Mouse (Mus musculus): ENCODE data around the gene Rrm2.

Rrm2 gene

DNA sequence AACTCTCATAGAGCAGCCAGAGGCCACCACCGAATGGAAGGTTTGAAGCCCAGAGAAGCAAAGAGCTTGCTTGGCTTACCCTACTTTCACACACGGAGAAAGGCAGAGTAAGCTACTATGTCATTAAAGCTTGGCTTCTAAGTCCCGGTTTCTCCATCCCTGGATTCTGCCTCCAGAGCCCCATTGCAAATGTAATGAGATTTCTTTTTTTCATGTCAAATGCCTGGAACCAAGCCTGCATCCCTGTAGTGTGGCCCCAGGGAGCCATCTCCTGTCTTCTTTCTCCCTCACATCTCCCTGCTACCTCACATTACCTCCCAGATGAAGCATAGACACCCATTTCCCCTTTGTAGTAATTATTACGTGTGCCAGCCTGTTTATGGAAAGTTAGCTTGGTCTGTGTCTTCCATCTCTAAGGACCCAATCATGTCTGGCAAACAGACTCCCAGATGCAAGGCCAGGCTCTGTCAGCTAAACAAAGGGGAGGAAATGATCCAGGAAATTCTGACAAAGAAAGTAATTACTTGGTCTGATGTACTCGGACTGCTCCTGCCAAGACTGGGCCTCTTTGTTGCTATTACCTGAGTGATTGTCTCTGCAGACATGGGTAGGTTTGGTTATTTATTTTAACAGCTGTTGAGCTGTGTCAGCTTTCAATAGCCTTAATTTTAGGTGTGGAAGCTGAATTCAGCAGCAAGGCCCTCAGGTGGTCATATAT lies 38.7 kb downstream of the Rrm2 start:
- in situ Hi-C loops (cut with MboI), result no loop called here

DNA sequence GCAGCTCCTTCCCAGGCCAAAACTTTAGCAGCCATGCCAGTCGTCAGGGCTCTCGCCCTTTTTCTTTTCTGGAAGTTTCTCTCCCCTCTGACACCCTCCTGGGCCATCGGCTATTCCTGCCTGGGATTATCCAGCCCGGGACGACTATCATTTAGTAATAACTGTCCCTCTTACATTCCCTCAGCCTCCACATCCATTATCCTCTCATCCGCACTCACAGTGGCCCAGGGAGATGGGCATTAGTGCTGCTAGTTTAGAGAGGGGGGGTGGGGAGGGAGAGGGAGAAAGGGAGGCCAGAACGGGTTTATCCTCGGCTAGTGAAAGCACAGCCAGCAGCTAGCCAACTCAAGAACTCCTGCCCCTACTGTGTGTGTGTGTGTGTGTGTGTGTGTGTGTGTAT lies 39.3 kb downstream of the Rrm2 start:
- in situ Hi-C loops (cut with MboI), result no loop called here

DNA sequence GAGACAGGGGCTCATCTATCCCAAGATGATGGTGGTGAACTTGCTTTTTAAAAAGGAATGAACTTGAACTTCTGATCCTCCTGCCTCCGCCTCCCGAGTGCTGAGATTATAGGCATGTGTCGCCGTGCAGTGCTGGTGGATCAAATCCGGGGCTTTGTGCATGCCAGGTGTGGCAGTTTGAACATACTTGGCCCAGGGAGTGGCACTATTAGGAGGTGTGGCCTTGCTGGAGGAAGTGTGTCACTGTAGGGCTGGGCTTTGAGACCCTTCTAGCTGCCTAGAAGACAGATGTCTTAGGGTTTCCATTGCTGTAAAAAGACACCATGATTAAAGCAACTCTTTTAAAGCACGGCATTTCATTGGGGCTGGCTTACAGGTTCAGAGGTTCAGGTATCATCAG lies 42.5 kb downstream of the Rrm2 start:
- in situ Hi-C loops (cut with MboI), result no loop called here

DNA sequence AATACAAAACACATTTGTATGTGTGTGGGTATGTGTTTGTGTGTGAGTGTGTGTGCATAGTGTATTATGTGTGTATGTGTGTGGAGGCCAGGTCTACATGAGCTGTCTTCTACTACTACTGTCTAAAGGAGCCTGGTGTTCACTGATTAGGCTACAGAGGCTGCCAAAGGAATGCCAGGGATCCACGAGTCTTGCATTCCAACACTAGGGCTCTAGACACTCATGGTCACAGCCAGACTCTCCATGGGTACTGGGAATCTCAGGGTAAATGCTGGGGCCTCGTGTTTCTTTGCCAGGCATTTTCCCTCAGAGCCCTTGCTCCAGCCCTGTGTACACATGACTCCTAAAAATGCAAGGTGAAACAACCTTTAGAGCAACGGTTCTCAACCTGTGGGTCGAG lies 45.6 kb downstream of the Rrm2 start:
- in situ Hi-C loops (cut with MboI), result no loop called here

DNA sequence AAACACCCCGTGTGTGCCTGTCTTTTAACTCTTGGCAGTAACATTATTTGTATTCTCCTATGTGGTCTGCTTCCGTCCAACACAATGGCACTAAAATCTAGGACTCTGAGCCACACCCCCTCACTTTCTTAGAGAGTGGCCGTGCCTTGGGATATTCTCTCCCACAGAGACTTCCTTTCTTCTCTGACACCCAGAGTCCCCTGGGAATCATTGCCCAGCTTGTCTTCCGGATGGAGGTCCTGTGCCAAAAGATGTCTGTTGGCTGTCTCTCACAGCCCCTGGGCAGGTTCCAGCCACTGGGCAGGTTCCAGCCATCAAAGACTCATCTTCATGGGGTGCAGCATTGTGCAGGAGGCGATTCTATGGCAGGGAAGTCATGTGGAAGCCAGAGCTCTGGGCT lies 46.7 kb downstream of the Rrm2 start:
- in situ Hi-C loops (cut with MboI), result no loop called here

DNA sequence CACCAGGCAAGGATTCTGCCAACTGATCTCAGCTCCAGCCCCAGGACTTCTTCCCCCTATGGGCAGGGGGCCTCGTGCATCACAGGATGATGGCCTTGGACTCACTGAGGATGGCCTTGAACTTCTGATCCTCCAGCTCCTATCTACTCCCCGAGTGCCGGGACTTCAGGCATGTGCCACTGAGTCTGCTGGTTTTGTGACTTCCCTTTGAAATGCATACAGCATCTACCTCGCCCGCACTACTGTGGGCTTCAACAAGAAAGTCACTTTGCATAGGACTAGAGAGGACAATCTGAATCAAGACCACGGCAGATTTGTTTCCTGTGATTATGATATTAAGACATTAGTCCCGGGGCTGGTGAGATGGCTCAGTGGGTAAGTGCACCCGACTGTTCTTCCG lies 47.4 kb downstream of the Rrm2 start:
- in situ Hi-C loops (cut with MboI), result no loop called here

DNA sequence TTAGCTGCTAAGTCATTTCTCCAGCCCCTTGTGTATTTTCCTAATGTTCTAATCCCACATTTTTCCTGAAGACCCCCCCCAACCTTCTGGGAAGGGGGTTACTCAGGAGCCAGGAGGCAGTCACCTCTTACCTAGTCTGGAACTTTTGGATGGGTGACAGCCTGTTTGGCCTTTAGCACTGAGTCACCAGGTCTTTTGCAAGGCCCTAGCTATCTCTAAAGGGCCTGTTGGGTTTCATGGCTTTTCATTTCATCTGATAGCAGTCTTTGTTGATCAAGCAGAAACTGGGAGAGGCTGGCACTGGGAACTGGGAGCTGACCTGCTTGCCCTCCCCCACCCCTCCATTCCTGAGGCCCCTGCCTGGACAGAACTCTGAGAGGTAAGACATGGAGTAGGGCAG lies 49.3 kb downstream of the Rrm2 start:
- in situ Hi-C loops (cut with MboI), result no loop called here

DNA sequence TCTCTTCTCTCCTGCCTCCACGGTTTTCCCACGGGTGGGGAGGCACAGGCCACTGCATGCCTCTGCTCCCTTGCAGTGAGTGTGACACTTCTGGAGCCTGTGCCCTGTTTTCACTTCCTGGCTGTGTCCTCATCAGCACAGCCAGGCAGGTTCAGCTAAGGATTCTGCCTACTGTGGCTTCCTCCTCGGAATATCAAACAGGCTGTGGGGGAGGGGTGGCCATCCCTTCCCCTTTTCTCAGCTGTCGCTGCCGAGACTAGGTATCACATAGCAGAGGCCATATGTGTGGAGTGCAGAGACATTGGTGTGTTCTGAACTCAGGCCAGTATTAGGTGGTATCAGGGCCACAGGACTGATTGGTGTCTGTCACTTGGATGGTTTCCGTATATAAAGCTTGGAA lies 50.3 kb downstream of the Rrm2 start:
- in situ Hi-C loops (cut with MboI), result no loop called here

DNA sequence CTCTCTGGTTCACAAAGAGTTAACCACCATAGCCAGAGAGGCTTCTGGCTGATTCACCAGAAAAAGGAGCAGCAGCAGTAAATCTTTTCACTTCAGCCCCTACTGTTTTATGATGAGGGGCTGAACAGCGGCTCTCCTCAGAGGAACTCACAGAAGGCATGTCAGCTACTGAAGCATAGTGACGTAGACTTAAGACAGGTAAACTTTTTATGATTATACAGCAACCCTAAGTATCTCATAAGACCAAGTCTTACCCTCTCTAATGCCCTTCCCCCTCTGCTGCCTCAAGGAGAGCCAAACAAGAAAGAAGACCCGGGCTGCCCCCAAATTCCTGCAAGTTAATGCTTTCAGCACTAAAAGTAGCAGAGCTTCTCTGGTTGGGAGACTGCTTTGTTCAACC lies 54.2 kb downstream of the Rrm2 start:
- in situ Hi-C loops (cut with MboI), result no loop called here
